Comparison of ENCODE assay signal across 31 mouse cellular contexts in genomic region chr16:17636904-17637303, GRCm38 (mm10). TPM values are rescaled to one million over a fixed set of nuclear protein-coding genes. Genes with fewer than 3 reads are reported as not detected.
DNase-seq lines count a peak whose midpoint lies in the region; ATAC-seq and TF ChIP-seq lines count a peak whose summit lies in the region.
"Had no signal": no experiment of that assay in that cellular context is flagged by ENCODE, and none has a peak within 500 bp of the region (broad histone marks: within the 10 kb centered on the region; RNA-seq: fewer than 3 reads in every experiment).

No protein-coding gene starts in this region.

- H3K4me2 ChIP-seq in heart, embryonic 14.5 days (ENCODE audit: low read length): no peak overlapping the region; the same call in 1 of the 2 replicates
- no peak overlapping the region for H3K4me2 ChIP-seq in liver, embryonic 14.5 days (ENCODE audit: low read depth)
- H3K4me2 ChIP-seq: embryonic facial prominence, embryonic 13.5 days; hindbrain, embryonic 13.5 days; limb, embryonic 15.5 days; lung, embryonic 15.5 days; midbrain, embryonic 12.5 days; neural tube, embryonic 12.5 days had no signal

- peaks cover 13 to 16% of the 10 kb centered on the region in 2 experiments for H3K4me1 ChIP-seq in heart, embryonic 14.5 days (ENCODE audit: control insufficient read depth in 2 of 2, insufficient read depth in 2 of 2, low read length in 2 of 2)
- H3K4me1 ChIP-seq in liver, embryonic 14.5 days (replicated peaks; ENCODE audit: control insufficient read depth in 2 of 2, insufficient read depth in 2 of 2, low read length in 1 of 2): peaks cover 35% of the 10 kb centered on the region in 2 experiments
- H3K4me1 ChIP-seq: embryonic facial prominence, embryonic 13.5 days; hindbrain, embryonic 13.5 days; limb, embryonic 10.5 days; limb, embryonic 15.5 days; lung, embryonic 15.5 days; midbrain, embryonic 12.5 days; neural tube, embryonic 12.5 days had no signal

- no peak for TF ChIP-seq EP300 in liver, embryonic 14.5 days (IDR thresholded peaks at IDR 0.05; ENCODE audit: low read depth)

- H3K9ac ChIP-seq in heart, embryonic 14.5 days (ENCODE audit: low read length): no peak overlapping the region
- H3K9ac ChIP-seq in liver, embryonic 14.5 days (replicated peaks): peak overlapping the region; percentile 35; the same call in 1 of the 2 replicates
- H3K9ac ChIP-seq: embryonic facial prominence, embryonic 13.5 days; hindbrain, embryonic 13.5 days; limb, embryonic 15.5 days; lung, embryonic 15.5 days; midbrain, embryonic 12.5 days; neural tube, embryonic 12.5 days had no signal

- no peaks in the 10 kb centered on the region for H3K9me3 ChIP-seq in heart, embryonic 14.5 days (ENCODE audit: control insufficient read depth, low read length)
- H3K9me3 ChIP-seq in liver, embryonic 14.5 days (ENCODE audit: control insufficient read depth, low read length): no peaks in the 10 kb centered on the region
- H3K9me3 ChIP-seq: embryonic facial prominence, embryonic 13.5 days; hindbrain, embryonic 13.5 days; limb, embryonic 10.5 days; limb, embryonic 15.5 days; lung, embryonic 15.5 days; midbrain, embryonic 12.5 days; neural tube, embryonic 12.5 days had no signal

- H3K27ac ChIP-seq in heart, embryonic 14.5 days (replicated peaks in 1 of 2; ENCODE audit: control insufficient read depth in 1 of 2, insufficient read depth in 1 of 2, low read depth in 2 of 2, low read length in 2 of 2): peak overlapping the region; percentile 20 to 52; a peak in 1 of 4 replicates
- peak overlapping the region; percentile 94 for H3K27ac ChIP-seq in liver, embryonic 14.5 days
- H3K27ac ChIP-seq: embryonic facial prominence, embryonic 13.5 days; hindbrain, embryonic 13.5 days; kidney, postnatal 0 days; limb, embryonic 10.5 days; limb, embryonic 15.5 days; lung, embryonic 15.5 days; midbrain, embryonic 12.5 days; neural tube, embryonic 12.5 days; stomach, postnatal 0 days had no signal

- no peaks in the 10 kb centered on the region for H3K27me3 ChIP-seq in heart, embryonic 14.5 days (ENCODE audit: control insufficient read depth, insufficient read depth, low read length)
- H3K27me3 ChIP-seq in liver, embryonic 14.5 days (ENCODE audit: control insufficient read depth, insufficient read depth, low read length): no peaks in the 10 kb centered on the region
- H3K27me3 ChIP-seq: CH12.LX; embryonic facial prominence, embryonic 13.5 days; hindbrain, embryonic 13.5 days; limb, embryonic 15.5 days; lung, embryonic 15.5 days; midbrain, embryonic 12.5 days; neural tube, embryonic 12.5 days had no signal

- no peak overlapping the region for H3K4me3 ChIP-seq in heart, embryonic 14.5 days (ENCODE audit: control insufficient read depth in 1 of 2, insufficient read depth in 1 of 2, low read depth in 1 of 2, low read length in 2 of 2)
- no peak overlapping the region for H3K4me3 ChIP-seq in liver, embryonic 14.5 days (ENCODE audit: insufficient read depth in 1 of 2, low read depth in 2 of 2, low read length in 2 of 2)
- H3K4me3 ChIP-seq: embryonic facial prominence, embryonic 13.5 days; hindbrain, embryonic 13.5 days; limb, embryonic 10.5 days; limb, embryonic 15.5 days; lung, embryonic 15.5 days; midbrain, embryonic 12.5 days; myocyte; neural tube, embryonic 12.5 days had no signal

- WGBS in heart, embryonic 14.5 days: 46% methylated on average over 2 of the region's 2 CpGs
- 45% methylated on average over 2 of the region's 2 CpGs for WGBS in liver, embryonic 14.5 days (ENCODE audit: insufficient replicate concordance)

- TF ChIP-seq CTCF in liver, embryonic 14.5 days (IDR thresholded peaks at IDR 0.05; ENCODE audit: low read depth): 0 out of 2 replicates have a peak, but pooled peaks have one; percentile 12

- peak; percentile 38 for DNase-seq in cerebellum, adult 9-10 months
- no peak for DNase-seq in heart, adult 11 months
- peak; percentile 58 for DNase-seq in brain, adult 2 months (ENCODE audit: low read depth, low spot score)
- no peak for DNase-seq in liver, embryonic 14.5 days (ENCODE audit: low read depth in 3 of 3, low spot score in 3 of 3)
- DNase-seq in embryo, embryonic 11 days: no peak
- no peak for DNase-seq in cerebellum, adult 18-20 months
- DNase-seq: adrenal gland, postnatal 14 days; cerebellum, adult 8-10 months; cerebellum, postnatal 36 days; gastrocnemius, postnatal 10 days; heart, adult 18-20 months; heart, postnatal 36 days; kidney, adult 8-10 months; kidney, postnatal 4 days; layer of hippocampus, postnatal 36 days; right cerebral cortex, adult 18-20 months; thymus, adult 18-20 months; thymus, postnatal 25 days had no signal

- H3K36me3 ChIP-seq in heart, embryonic 14.5 days (ENCODE audit: control insufficient read depth, insufficient read depth, low read length): peaks cover 76% of the 10 kb centered on the region
- peaks cover 53% of the 10 kb centered on the region for H3K36me3 ChIP-seq in liver, embryonic 14.5 days (replicated peaks; ENCODE audit: control insufficient read depth, insufficient read depth, low read depth)

- ATAC-seq in cerebellum, adult (ENCODE audit: insufficient number of reproducible peaks, low FRiP score, low TSS enrichment): no peak
- ATAC-seq in heart, embryonic 14.5 days (ENCODE audit: insufficient number of reproducible peaks, insufficient read depth, low FRiP score, low read depth): no peak
- no peak for ATAC-seq in liver, embryonic 14.5 days (ENCODE audit: insufficient read depth)

RNA-seq across cellular contexts. Expression of gene Ccdc74a, which starts 9.4 kb away (rescaled TPM):
- 2.9 and 4.5 TPM in 2 replicates for polyA plus RNA-seq in heart, embryonic 14.5 days (2014; fragmentation: Nextera tagmentation; extraction: Ambion mirVana)
- 1.6 and 2.5 TPM in 2 replicates for polyA plus RNA-seq in liver, embryonic 14.5 days (2012; rRNA removed)
- 2.6 and 3.4 TPM in 2 replicates for polyA plus RNA-seq in liver, embryonic 14.5 days (2014; fragmentation: Nextera tagmentation; extraction: Ambion mirVana)

RNA-seq across cellular contexts. Expression of gene Smpd4, which starts 17.8 kb away (rescaled TPM):
- polyA plus RNA-seq in heart, embryonic 14.5 days (2014; fragmentation: Nextera tagmentation; extraction: Ambion mirVana): 22.7 and 23.7 TPM in 2 replicates
- polyA plus RNA-seq in liver, embryonic 14.5 days (2012; rRNA removed): 28.8 and 33.7 TPM in 2 replicates
- 18.8 and 21.7 TPM in 2 replicates for polyA plus RNA-seq in liver, embryonic 14.5 days (2014; fragmentation: Nextera tagmentation; extraction: Ambion mirVana)

RNA-seq across cellular contexts. Expression of gene Slc7a4, which starts 53.9 kb away (rescaled TPM):
- 10.9 and 12.8 TPM in 2 replicates for polyA plus RNA-seq in heart, embryonic 14.5 days (2014; fragmentation: Nextera tagmentation; extraction: Ambion mirVana)
- 1.1 and 2.0 TPM in 2 replicates for polyA plus RNA-seq in liver, embryonic 14.5 days (2012; rRNA removed)
- polyA plus RNA-seq in liver, embryonic 14.5 days (2014; fragmentation: Nextera tagmentation; extraction: Ambion mirVana): 1.3 and 1.8 TPM in 2 replicates

Comparison
In these comparisons a context has a peak if more than half of its experiments do, and no peak if none do; other contexts are left out.
1. DNase-seq: peak in cerebellum, adult 9-10 months (single experiment) and brain, adult 2 months (single experiment); none in heart, adult 11 months (single experiment), liver, embryonic 14.5 days (0 of 3), embryo, embryonic 11 days (single experiment) and cerebellum, adult 18-20 months (0 of 2).